Mouse (Mus musculus): ENCODE measurements around the gene Tmem160. TPM values are rescaled to one million over a fixed set of nuclear protein-coding genes. Genes with fewer than 3 reads are reported as not detected.

Tmem160 gene
- polyA plus RNA-seq, 1 experiment from 2014 or later, result 67.2 TPM

DNA sequence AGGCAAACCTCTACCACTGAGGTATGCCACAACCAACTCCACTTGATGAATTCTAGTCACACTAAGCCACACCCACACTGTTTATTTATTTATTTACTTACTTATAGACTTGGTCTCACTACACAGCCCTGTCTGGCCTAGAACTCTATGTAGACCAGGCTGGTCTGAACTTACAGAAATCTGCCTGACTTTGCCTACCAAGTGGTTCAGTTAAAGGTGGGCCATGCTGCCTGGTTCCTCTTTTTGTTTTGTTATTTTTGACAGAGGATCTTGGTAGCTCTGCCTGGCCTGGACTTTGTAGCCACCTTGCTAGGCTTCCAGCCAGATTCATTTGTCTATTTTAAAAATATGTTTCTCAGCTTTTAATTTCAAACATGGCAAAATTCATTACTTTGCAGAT lies 36.2 kb downstream of the Tmem160 start:
- Histone ChIP-seq H3K4me1 (replicated peaks; ENCODE audit: control insufficient read depth, insufficient read depth, low read length) (no peaks in the 10 kb centered on the region), H3K4me3 (ENCODE audit: low read depth, low read length) (no peak overlapping the region), H3K36me3 (ENCODE audit: control insufficient read depth, insufficient read depth, low read length) (no peaks in the 10 kb centered on the region), H3K27ac (ENCODE audit: low read depth) (no peak overlapping the region), H3K4me2 (ENCODE audit: low read length) (no peak overlapping the region), H3K27me3 (replicated peaks; ENCODE audit: control insufficient read depth, insufficient read depth, low read length) (no peaks in the 10 kb centered on the region), H3K9me3 (ENCODE audit: control insufficient read depth, low read length) (no peaks in the 10 kb centered on the region), H3K9ac (ENCODE audit: low read length) (no peak overlapping the region)
- ATAC-seq (replicated peaks; ENCODE audit: low FRiP score, low TSS enrichment, low read depth), result no peak
- DNase-seq (ENCODE audit: low spot score), result no peak

GRCm38 (mm10) chr7:16489948-16490347 lies 37.4 kb downstream of the Tmem160 start:
- H3K9me3 ChIP-seq (ENCODE audit: control insufficient read depth, low read length), result no peaks in the 10 kb centered on the region

GRCm38 (mm10) chr7:16491759-16492158 lies 39.2 kb downstream of the Tmem160 start:
- Histone ChIP-seq H3K27ac (ENCODE audit: low read depth) (no peak overlapping the region), H3K4me2 (ENCODE audit: low read length) (no peak overlapping the region), H3K4me3 (ENCODE audit: low read depth, low read length) (no peak overlapping the region), H3K9ac (ENCODE audit: low read length) (no peak overlapping the region), H3K36me3 (ENCODE audit: control insufficient read depth, insufficient read depth, low read length) (peaks cover 15% of the 10 kb centered on the region), H3K4me1 (replicated peaks; ENCODE audit: control insufficient read depth, insufficient read depth, low read length) (no peaks in the 10 kb centered on the region), H3K27me3 (replicated peaks; ENCODE audit: control insufficient read depth, insufficient read depth, low read length) (no peaks in the 10 kb centered on the region), H3K9me3 (ENCODE audit: control insufficient read depth, low read length) (no peaks in the 10 kb centered on the region)
- DNase-seq (ENCODE audit: low spot score), result peak; percentile 85
- WGBS, result 26% methylated on average over 3 of the region's 3 CpGs
- ATAC-seq (replicated peaks; ENCODE audit: low FRiP score, low TSS enrichment, low read depth), result 0 out of 2 replicates have a peak, but pooled peaks have one; percentile 25

More at GRCm38 (mm10) chr7:16489948-16490347, 37.4 kb downstream of the Tmem160 start:
- 89% methylated on average over 9 of the region's 9 CpGs for WGBS
- DNase-seq (ENCODE audit: low spot score) (no peak), ATAC-seq (replicated peaks; ENCODE audit: low FRiP score, low TSS enrichment, low read depth) (no peak)
- no peaks in the 10 kb centered on the region for H3K4me1 ChIP-seq (replicated peaks; ENCODE audit: control insufficient read depth, insufficient read depth, low read length)
- no peaks in the 10 kb centered on the region for H3K27me3 ChIP-seq (replicated peaks; ENCODE audit: control insufficient read depth, insufficient read depth, low read length)
- H3K4me3 ChIP-seq (ENCODE audit: low read depth, low read length), result no peak overlapping the region
- no peak overlapping the region for H3K4me2 ChIP-seq (ENCODE audit: low read length)
- H3K36me3 ChIP-seq (ENCODE audit: control insufficient read depth, insufficient read depth, low read length), result no peaks in the 10 kb centered on the region
- H3K27ac ChIP-seq (ENCODE audit: low read depth), result no peak overlapping the region
- no peak overlapping the region for H3K9ac ChIP-seq (ENCODE audit: low read length)

GRCm38 (mm10) chr7:16492211-16492610 lies 39.6 kb downstream of the Tmem160 start:
- Histone ChIP-seq H3K9me3 (ENCODE audit: control insufficient read depth, low read length) (no peaks in the 10 kb centered on the region), H3K27me3 (replicated peaks; ENCODE audit: control insufficient read depth, insufficient read depth, low read length) (no peaks in the 10 kb centered on the region), H3K27ac (ENCODE audit: low read depth) (no peak overlapping the region), H3K4me3 (ENCODE audit: low read depth, low read length) (no peak overlapping the region), H3K9ac (ENCODE audit: low read length) (no peak overlapping the region), H3K36me3 (ENCODE audit: control insufficient read depth, insufficient read depth, low read length) (peaks cover 20% of the 10 kb centered on the region), H3K4me1 (replicated peaks; ENCODE audit: control insufficient read depth, insufficient read depth, low read length) (no peaks in the 10 kb centered on the region), H3K4me2 (ENCODE audit: low read length) (no peak overlapping the region)
- DNase-seq (ENCODE audit: low spot score), result no peak
- ATAC-seq (replicated peaks; ENCODE audit: low FRiP score, low TSS enrichment, low read depth), result no peak
- WGBS, result 64% methylated on average over 3 of the region's 3 CpGs

DNA sequence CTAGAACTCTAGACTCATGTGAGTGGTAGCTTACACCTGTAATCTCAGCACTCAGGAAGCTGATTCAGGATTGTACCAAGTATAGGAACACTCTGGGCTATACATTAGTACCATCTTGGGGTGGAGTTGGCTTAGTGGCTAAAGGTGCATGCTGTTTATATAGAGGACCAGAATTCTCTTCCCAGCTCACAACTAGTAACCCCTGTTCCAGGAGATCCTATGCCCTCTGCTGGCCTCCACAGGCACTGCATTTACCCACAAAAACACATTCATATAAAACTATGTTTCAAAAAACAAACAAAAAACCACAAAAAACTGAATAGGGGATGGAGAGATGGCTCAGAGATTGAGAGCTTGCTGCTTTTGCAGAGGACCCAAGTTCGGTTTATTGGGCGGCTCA lies 40.8 kb downstream of the Tmem160 start:
- no peaks in the 10 kb centered on the region for H3K9me3 ChIP-seq (ENCODE audit: control insufficient read depth, low read length)
- peak; percentile 73 for DNase-seq (ENCODE audit: low spot score)

DNA sequence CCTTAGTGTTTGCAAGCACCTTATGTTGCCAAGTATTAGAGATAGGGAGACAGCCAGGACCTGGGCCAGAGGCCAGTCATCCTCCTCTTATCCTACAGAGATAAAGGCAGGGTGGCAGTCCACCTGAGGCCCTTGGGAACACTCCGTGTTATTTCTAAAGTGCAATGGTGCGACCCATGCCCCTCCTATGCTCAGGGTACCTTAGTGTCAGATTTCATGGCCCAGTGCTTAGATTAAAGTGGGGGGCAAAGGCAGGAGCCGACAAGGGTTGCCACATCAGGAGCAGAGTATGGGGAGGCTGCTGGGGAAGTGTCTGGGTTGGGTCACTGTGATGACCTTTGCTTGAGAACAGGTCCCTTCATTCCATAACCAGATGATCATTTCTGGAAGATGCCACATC lies 43.7 kb downstream of the Tmem160 start:
- no peaks in the 10 kb centered on the region for H3K27me3 ChIP-seq (replicated peaks; ENCODE audit: control insufficient read depth, insufficient read depth, low read length)
- no peak overlapping the region for H3K9ac ChIP-seq (ENCODE audit: low read length)
- H3K36me3 ChIP-seq (ENCODE audit: control insufficient read depth, insufficient read depth, low read length), result peaks cover 41% of the 10 kb centered on the region
- ATAC-seq (replicated peaks; ENCODE audit: low FRiP score, low TSS enrichment, low read depth) (no peak), DNase-seq (ENCODE audit: low spot score) (no peak)
- no peaks in the 10 kb centered on the region for H3K9me3 ChIP-seq (ENCODE audit: control insufficient read depth, low read length)
- no peak overlapping the region for H3K4me2 ChIP-seq (ENCODE audit: low read length)
- no peaks in the 10 kb centered on the region for H3K4me1 ChIP-seq (replicated peaks; ENCODE audit: control insufficient read depth, insufficient read depth, low read length)
- WGBS, result 84% methylated on average over 3 of the region's 3 CpGs
- H3K27ac ChIP-seq (ENCODE audit: low read depth), result no peak overlapping the region
- H3K4me3 ChIP-seq (ENCODE audit: low read depth, low read length), result no peak overlapping the region

More for the DNA sequence above, 40.8 kb downstream of the Tmem160 start:
- WGBS, result 30% methylated on average over 2 of the region's 2 CpGs
- Histone ChIP-seq H3K4me2 (ENCODE audit: low read length) (no peak overlapping the region), H3K4me3 (ENCODE audit: low read depth, low read length) (no peak overlapping the region), H3K36me3 (ENCODE audit: control insufficient read depth, insufficient read depth, low read length) (peaks cover 31% of the 10 kb centered on the region), H3K27ac (ENCODE audit: low read depth) (no peak overlapping the region), H3K4me1 (replicated peaks; ENCODE audit: control insufficient read depth, insufficient read depth, low read length) (no peaks in the 10 kb centered on the region), H3K9ac (ENCODE audit: low read length) (no peak overlapping the region), H3K27me3 (replicated peaks; ENCODE audit: control insufficient read depth, insufficient read depth, low read length) (no peaks in the 10 kb centered on the region)
- no peak for ATAC-seq (replicated peaks; ENCODE audit: low FRiP score, low TSS enrichment, low read depth)

- Histone ChIP-seq H3K4me2 (ENCODE audit: low read length) (no peak overlapping the region), H3K27ac (ENCODE audit: low read depth) (no peak overlapping the region), H3K36me3 (ENCODE audit: control insufficient read depth, insufficient read depth, low read length) (peaks cover 69% of the 10 kb centered on the region), H3K4me3 (ENCODE audit: low read depth, low read length) (no peak overlapping the region), H3K9me3 (ENCODE audit: control insufficient read depth, low read length) (no peaks in the 10 kb centered on the region), H3K4me1 (replicated peaks; ENCODE audit: control insufficient read depth, insufficient read depth, low read length) (no peaks in the 10 kb centered on the region), H3K9ac (ENCODE audit: low read length) (no peak overlapping the region), H3K27me3 (replicated peaks; ENCODE audit: control insufficient read depth, insufficient read depth, low read length) (no peaks in the 10 kb centered on the region)
- WGBS, result 82% methylated on average over 6 of the region's 6 CpGs
- DNase-seq (ENCODE audit: low spot score), result no peak
- ATAC-seq (replicated peaks; ENCODE audit: low FRiP score, low TSS enrichment, low read depth), result no peak
Observed at GRCm38 (mm10) chr7:16499671-16500104, 47.1 kb downstream of the Tmem160 start.

GRCm38 (mm10) chr7:16501571-16501970 lies 49.0 kb downstream of the Tmem160 start:
- H3K4me3 ChIP-seq (ENCODE audit: low read depth, low read length), result no peak overlapping the region
- ATAC-seq (replicated peaks; ENCODE audit: low FRiP score, low TSS enrichment, low read depth) (no peak), DNase-seq (ENCODE audit: low spot score) (no peak)
- no peak overlapping the region for H3K27ac ChIP-seq (ENCODE audit: low read depth)
- 87% methylated on average over 4 of the region's 4 CpGs for WGBS
- H3K36me3 ChIP-seq (ENCODE audit: control insufficient read depth, insufficient read depth, low read length), result peaks cover 70% of the 10 kb centered on the region
- no peaks in the 10 kb centered on the region for H3K27me3 ChIP-seq (replicated peaks; ENCODE audit: control insufficient read depth, insufficient read depth, low read length)
- H3K4me2 ChIP-seq (ENCODE audit: low read length), result no peak overlapping the region
- H3K4me1 ChIP-seq (replicated peaks; ENCODE audit: control insufficient read depth, insufficient read depth, low read length), result no peaks in the 10 kb centered on the region
- H3K9me3 ChIP-seq (ENCODE audit: control insufficient read depth, low read length), result no peaks in the 10 kb centered on the region
- no peak overlapping the region for H3K9ac ChIP-seq (ENCODE audit: low read length)

DNA sequence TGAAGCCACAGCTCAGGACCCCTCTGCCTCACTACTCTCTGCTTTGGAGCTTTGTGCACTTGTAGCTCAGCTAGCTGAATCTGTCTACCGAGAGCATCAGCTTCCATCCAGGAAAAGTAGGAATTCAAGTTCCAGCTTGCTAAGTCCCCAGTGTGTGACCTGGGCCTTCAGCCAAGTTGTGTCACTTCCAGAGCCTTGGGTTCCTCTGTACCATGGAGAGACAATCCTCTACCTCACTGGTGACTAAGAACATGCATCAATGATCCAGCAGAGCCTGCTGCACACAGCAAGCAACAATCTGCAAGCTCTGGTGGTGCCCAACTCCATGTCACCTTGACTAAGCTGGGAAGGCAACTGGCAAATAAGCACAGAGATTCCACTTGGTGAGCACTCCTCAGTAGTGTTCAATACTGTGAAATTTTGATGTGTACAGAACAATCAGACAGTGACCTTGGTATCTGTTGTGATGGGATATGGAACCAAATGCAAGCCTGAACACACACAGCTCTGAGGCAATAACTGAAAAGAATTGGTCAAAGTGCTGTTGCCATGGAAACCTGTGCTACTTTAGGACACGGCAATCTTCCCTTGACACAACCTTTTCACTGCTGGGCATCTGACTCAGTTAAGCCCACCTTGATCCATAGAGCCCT lies 52.1 kb downstream of the Tmem160 start:
- H3K4me2 ChIP-seq (ENCODE audit: low read length), result no peak overlapping the region
- H3K9me3 ChIP-seq (ENCODE audit: control insufficient read depth, low read length), result no peaks in the 10 kb centered on the region
- ATAC-seq (replicated peaks; ENCODE audit: low FRiP score, low TSS enrichment, low read depth) (no peak), DNase-seq (ENCODE audit: low spot score) (no peak)
- peaks cover 51% of the 10 kb centered on the region for H3K36me3 ChIP-seq (ENCODE audit: control insufficient read depth, insufficient read depth, low read length)
- no peak overlapping the region for H3K4me3 ChIP-seq (ENCODE audit: low read depth, low read length)
- no peaks in the 10 kb centered on the region for H3K27me3 ChIP-seq (replicated peaks; ENCODE audit: control insufficient read depth, insufficient read depth, low read length)
- H3K4me1 ChIP-seq (replicated peaks; ENCODE audit: control insufficient read depth, insufficient read depth, low read length), result no peaks in the 10 kb centered on the region
- H3K27ac ChIP-seq (ENCODE audit: low read depth), result no peak overlapping the region
- H3K9ac ChIP-seq (ENCODE audit: low read length), result no peak overlapping the region
- WGBS, result 77% methylated on average over 2 of the region's 2 CpGs

Measured in intestine, embryonic 14.5 days (tissue).